ENCODE assay signal across 9 mouse cellular contexts in the genomic region with DNA sequence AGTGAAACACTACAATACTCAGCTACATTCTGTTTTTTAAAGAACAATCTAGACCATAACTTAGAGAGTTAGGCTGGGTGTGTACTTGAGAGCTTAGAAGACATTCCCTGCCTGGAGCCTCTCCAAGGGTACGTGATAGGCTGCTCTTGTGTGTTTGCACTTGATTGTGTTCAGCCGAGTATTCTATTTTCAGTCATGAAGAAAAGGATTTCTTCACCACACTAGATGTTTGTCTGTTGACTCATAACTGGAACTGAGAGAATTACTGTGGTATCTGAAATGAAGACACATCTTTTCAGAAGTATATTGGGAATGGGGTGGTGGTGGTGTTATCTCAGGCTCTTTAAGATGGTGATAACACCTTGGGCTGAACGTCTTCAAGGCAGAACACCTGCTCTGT.
A peak's percentile ranks its signal among the peaks of the same experiment; 100 is the strongest.
DNase-seq lines count a peak whose midpoint lies in the region; ATAC-seq and TF ChIP-seq lines count a peak whose summit lies in the region.
"Had no signal": no experiment of that assay in that cellular context is flagged by ENCODE, and none has a peak within 500 bp of the region (broad histone marks: within the 10 kb centered on the region; RNA-seq: fewer than 3 reads in every experiment).

No protein-coding gene starts in this region.

- 0 out of 2 replicates have a peak, but pooled peaks cover under 1% of the 10 kb centered on the region for H3K36me3 ChIP-seq in heart, embryonic 13.5 days
- H3K36me3 ChIP-seq in forebrain, postnatal 0 days (ENCODE audit: insufficient read depth), result no peaks in the 10 kb centered on the region

- peaks cover 54% of the 10 kb centered on the region for H3K4me1 ChIP-seq in heart, embryonic 13.5 days
- 0 out of 2 replicates have a peak, but pooled peaks cover 3% of the 10 kb centered on the region for H3K4me1 ChIP-seq in forebrain, postnatal 0 days (ENCODE audit: insufficient read depth)

- DNase-seq in adrenal gland, postnatal 10 days, result peak; percentile 33
- no peak for DNase-seq in adrenal gland, adult 8-10 months
- peak; percentile 48 for DNase-seq in adrenal gland, postnatal 14 days
- DNase-seq in lung, postnatal 36 days, result peak; percentile 89
- no peak for DNase-seq in embryo, embryonic 11 days
- no peak for DNase-seq in forebrain, postnatal 0 days

- no peaks in the 10 kb centered on the region for H3K27me3 ChIP-seq in heart, embryonic 13.5 days (replicated peaks)
- H3K27me3 ChIP-seq in forebrain, postnatal 0 days (ENCODE audit: insufficient read depth, low read length), result no peaks in the 10 kb centered on the region
- H3K27me3 ChIP-seq: kidney, embryonic 15.5 days had no signal

- no peaks in the 10 kb centered on the region for H3K9me3 ChIP-seq in heart, embryonic 13.5 days
- no peaks in the 10 kb centered on the region for H3K9me3 ChIP-seq in forebrain, postnatal 0 days (ENCODE audit: low read length)
- H3K9me3 ChIP-seq: kidney, embryonic 15.5 days had no signal

- H3K4me3 ChIP-seq in heart, embryonic 13.5 days, result no peak overlapping the region
- no peak overlapping the region for H3K4me3 ChIP-seq in forebrain, postnatal 0 days (ENCODE audit: low read depth, low read length)
- H3K4me3 ChIP-seq: kidney, embryonic 15.5 days had no signal

- H3K27ac ChIP-seq in heart, embryonic 13.5 days (replicated peaks), result peak overlapping the region; percentile 82
- no peak overlapping the region for H3K27ac ChIP-seq in forebrain, postnatal 0 days (ENCODE audit: low read depth, low read length)
- H3K27ac ChIP-seq: kidney, embryonic 15.5 days had no signal

- TF ChIP-seq CTCF in forebrain, postnatal 0 days (IDR thresholded peaks at IDR 0.05; ENCODE audit: low read depth), result no peak

- no peak overlapping the region for H3K9ac ChIP-seq in heart, embryonic 13.5 days
- H3K9ac ChIP-seq in forebrain, postnatal 0 days, result no peak overlapping the region
- H3K9ac ChIP-seq: kidney, embryonic 15.5 days had no signal

- H3K4me2 ChIP-seq in heart, embryonic 13.5 days, result peak overlapping the region; percentile 22; the same call in 1 of the 2 replicates
- no peak overlapping the region for H3K4me2 ChIP-seq in forebrain, postnatal 0 days (ENCODE audit: low read depth)
- H3K4me2 ChIP-seq: kidney, embryonic 15.5 days had no signal

- 29% methylated on average over 3 of the region's 3 CpGs for WGBS in heart, embryonic 13.5 days
- 88% methylated on average over 3 of the region's 3 CpGs for WGBS in forebrain, postnatal 0 days

- ATAC-seq in heart, embryonic 13.5 days (ENCODE audit: extremely low read depth, insufficient number of reproducible peaks, low FRiP score, low TSS enrichment), result no peak
- no peak for ATAC-seq in forebrain, postnatal 0 days
- ATAC-seq in erythroid progenitor cell, adult 5-6 weeks (replicated peaks; ENCODE audit: low FRiP score, poor library complexity, severe bottlenecking), result no peak

Comparison
In these comparisons a context has a peak if more than half of its experiments do, and no peak if none do; other contexts are left out.
1. DNase-seq: peak in adrenal gland, postnatal 10 days (single experiment), adrenal gland, postnatal 14 days (single experiment) and lung, postnatal 36 days (single experiment); none in adrenal gland, adult 8-10 months (single experiment), embryo, embryonic 11 days (single experiment) and forebrain, postnatal 0 days (single experiment).